Comparison of ENCODE assay signal across 20 mouse cellular contexts in genomic region chr3:108751691-108752090, GRCm38 (mm10). TPM values are rescaled to one million over a fixed set of nuclear protein-coding genes. Genes with fewer than 3 reads are reported as not detected.
DNase-seq lines count a peak whose midpoint lies in the region; ATAC-seq and TF ChIP-seq lines count a peak whose summit lies in the region.
"Had no signal": no experiment of that assay in that cellular context is flagged by ENCODE, and none has a peak within 500 bp of the region (broad histone marks: within the 10 kb centered on the region; RNA-seq: fewer than 3 reads in every experiment).

No protein-coding gene starts in this region.

- no peaks in the 10 kb centered on the region for H3K27me3 ChIP-seq in stomach, embryonic 15.5 days (replicated peaks)
- H3K27me3 ChIP-seq in stomach, postnatal 0 days (ENCODE audit: control insufficient read depth, insufficient read depth, low read length) = 0 out of 2 replicates have a peak, but pooled peaks cover 3% of the 10 kb centered on the region
- no peaks in the 10 kb centered on the region for H3K27me3 ChIP-seq in limb, embryonic 10.5 days (ENCODE audit: low read depth, poor library complexity, severe bottlenecking)
- no peaks in the 10 kb centered on the region for H3K27me3 ChIP-seq in liver, embryonic 14.5 days (ENCODE audit: control insufficient read depth, insufficient read depth, low read length)
- no peaks in the 10 kb centered on the region for H3K27me3 ChIP-seq in midbrain, embryonic 10.5 days (ENCODE audit: low read depth, poor library complexity, severe bottlenecking)
- H3K27me3 ChIP-seq: neural tube, embryonic 13.5 days had no signal

- WGBS in stomach, embryonic 15.5 days = 73% methylated on average over 6 of the region's 6 CpGs
- WGBS in stomach, postnatal 0 days = 78% methylated on average over 6 of the region's 6 CpGs
- WGBS in limb, embryonic 10.5 days = 88% methylated on average over 6 of the region's 6 CpGs
- 19% methylated on average over 6 of the region's 6 CpGs for WGBS in liver, embryonic 14.5 days (ENCODE audit: insufficient replicate concordance)
- WGBS in midbrain, embryonic 10.5 days = 86% methylated on average over 6 of the region's 6 CpGs

- no peaks in the 10 kb centered on the region for H3K36me3 ChIP-seq in stomach, embryonic 15.5 days
- no peaks in the 10 kb centered on the region for H3K36me3 ChIP-seq in stomach, postnatal 0 days (ENCODE audit: control insufficient read depth, insufficient read depth, low read length)
- H3K36me3 ChIP-seq in limb, embryonic 10.5 days = no peaks in the 10 kb centered on the region
- H3K36me3 ChIP-seq in liver, embryonic 14.5 days (replicated peaks; ENCODE audit: control insufficient read depth, insufficient read depth, low read depth) = no peaks in the 10 kb centered on the region
- H3K36me3 ChIP-seq in midbrain, embryonic 10.5 days = no peaks in the 10 kb centered on the region
- H3K36me3 ChIP-seq: heart, embryonic 10.5 days; neural tube, embryonic 13.5 days had no signal

- no peak overlapping the region for H3K4me3 ChIP-seq in stomach, embryonic 15.5 days (replicated peaks)
- no peak overlapping the region for H3K4me3 ChIP-seq in stomach, postnatal 0 days (ENCODE audit: low read depth, low read length)
- no peak overlapping the region for H3K4me3 ChIP-seq in limb, embryonic 10.5 days
- H3K4me3 ChIP-seq in liver, embryonic 14.5 days (ENCODE audit: insufficient read depth in 1 of 2, low read depth in 2 of 2, low read length in 2 of 2) = peak overlapping the region; percentile 28 to 42; a peak in 3 of 4 replicates
- H3K4me3 ChIP-seq in midbrain, embryonic 10.5 days = no peak overlapping the region
- H3K4me3 ChIP-seq: heart, embryonic 10.5 days; neural tube, embryonic 13.5 days had no signal

- no peak for DNase-seq in stomach, postnatal 0 days (ENCODE audit: low spot score)
- no peak for DNase-seq in limb, embryonic 10.5 days (ENCODE audit: low spot score)
- peak; percentile 58 to 64 (median 61) for DNase-seq in liver, embryonic 14.5 days (ENCODE audit: low read depth in 3 of 3, low spot score in 3 of 3)
- no peak for DNase-seq in left cerebral cortex, adult 18-20 months (ENCODE audit: low spot score in 2 of 2)
- no peak for DNase-seq in ovary, postnatal 10 days (ENCODE audit: low spot score)
- DNase-seq in midbrain, embryonic 10.5 days (ENCODE audit: low spot score) = no peak
- DNase-seq: cerebellum, adult 18-20 months; gastrocnemius, postnatal 25 days; heart, postnatal 36 days; lung, adult 2 months; right cerebral cortex, postnatal 4 days; thymus, postnatal 25 days had no signal

- no peak overlapping the region for H3K9ac ChIP-seq in stomach, embryonic 15.5 days
- H3K9ac ChIP-seq in stomach, postnatal 0 days (ENCODE audit: low read length) = no peak overlapping the region
- peak overlapping the region; percentile 23 for H3K9ac ChIP-seq in liver, embryonic 14.5 days (replicated peaks)
- H3K9ac ChIP-seq: neural tube, embryonic 13.5 days had no signal

- TF ChIP-seq CTCF in stomach, postnatal 0 days (IDR thresholded peaks at IDR 0.05; ENCODE audit: low read depth) = no peak
- TF ChIP-seq CTCF in liver, embryonic 14.5 days (IDR thresholded peaks at IDR 0.05; ENCODE audit: low read depth) = no peak

- no peaks in the 10 kb centered on the region for H3K4me1 ChIP-seq in stomach, embryonic 15.5 days
- H3K4me1 ChIP-seq in stomach, postnatal 0 days (replicated peaks; ENCODE audit: control insufficient read depth, insufficient read depth) = no peaks in the 10 kb centered on the region
- peaks cover 10% of the 10 kb centered on the region for H3K4me1 ChIP-seq in limb, embryonic 10.5 days
- peaks cover 49 to 51% of the 10 kb centered on the region in 2 experiments for H3K4me1 ChIP-seq in liver, embryonic 14.5 days (replicated peaks; ENCODE audit: control insufficient read depth in 2 of 2, insufficient read depth in 2 of 2, low read length in 1 of 2)
- no peaks in the 10 kb centered on the region for H3K4me1 ChIP-seq in midbrain, embryonic 10.5 days
- H3K4me1 ChIP-seq: heart, embryonic 10.5 days; neural tube, embryonic 13.5 days had no signal

- no peak for TF ChIP-seq EP300 in stomach, postnatal 0 days (optimal IDR thresholded peaks at IDR 0.05)
- TF ChIP-seq EP300 in liver, embryonic 14.5 days (IDR thresholded peaks at IDR 0.05; ENCODE audit: low read depth) = peak; percentile 92

- ATAC-seq in stomach, embryonic 15.5 days (ENCODE audit: insufficient read depth, low FRiP score, low read depth) = peak; percentile 60; the same call in 1 of the 2 replicates
- no peak for ATAC-seq in stomach, postnatal 0 days (ENCODE audit: low FRiP score, low TSS enrichment)
- peak; percentile 84 for ATAC-seq in liver, embryonic 14.5 days (ENCODE audit: insufficient read depth)
- ATAC-seq: hindbrain, postnatal 0 days had no signal

- H3K4me2 ChIP-seq in stomach, embryonic 15.5 days = no peak overlapping the region
- no peak overlapping the region for H3K4me2 ChIP-seq in stomach, postnatal 0 days (replicated peaks; ENCODE audit: low read depth)
- H3K4me2 ChIP-seq in liver, embryonic 14.5 days (ENCODE audit: low read depth) = peak overlapping the region; percentile 61
- H3K4me2 ChIP-seq: neural tube, embryonic 13.5 days had no signal

- H3K27ac ChIP-seq in stomach, embryonic 15.5 days = no peak overlapping the region
- H3K27ac ChIP-seq in stomach, postnatal 0 days (replicated peaks) = no peak overlapping the region
- H3K27ac ChIP-seq in limb, embryonic 10.5 days = peak overlapping the region; percentile 21; the same call in 1 of the 2 replicates
- H3K27ac ChIP-seq in liver, embryonic 14.5 days = peak overlapping the region; percentile 79
- no peak overlapping the region for H3K27ac ChIP-seq in midbrain, embryonic 10.5 days (replicated peaks)
- H3K27ac ChIP-seq: heart, embryonic 10.5 days; hindbrain, postnatal 0 days; neural tube, embryonic 13.5 days had no signal

- no peaks in the 10 kb centered on the region for H3K9me3 ChIP-seq in stomach, embryonic 15.5 days
- no peaks in the 10 kb centered on the region for H3K9me3 ChIP-seq in stomach, postnatal 0 days (ENCODE audit: control insufficient read depth, low read length)
- H3K9me3 ChIP-seq in limb, embryonic 10.5 days (replicated peaks) = no peaks in the 10 kb centered on the region
- H3K9me3 ChIP-seq in liver, embryonic 14.5 days (ENCODE audit: control insufficient read depth, low read length) = no peaks in the 10 kb centered on the region
- H3K9me3 ChIP-seq in midbrain, embryonic 10.5 days (replicated peaks) = no peaks in the 10 kb centered on the region
- H3K9me3 ChIP-seq: heart, embryonic 10.5 days; neural tube, embryonic 13.5 days had no signal

RNA-seq across cellular contexts. Expression of gene Aknad1, which starts 12.2 kb away (rescaled TPM):
- 0.17 and 0.32 TPM in 2 replicates for polyA plus RNA-seq in stomach, embryonic 15.5 days (2015; fragmentation: Nextera tagmentation; extraction: Ambion mirVana)
- polyA plus RNA-seq in stomach, postnatal 0 days (2015; fragmentation: Nextera tagmentation; extraction: Ambion mirVana) = 0.30 and 0.85 TPM in 2 replicates
- 0.10 TPM in 1 of 2 replicates, not detected in the other for polyA plus RNA-seq in limb, embryonic 10.5 days (2016; fragmentation: Nextera tagmentation; extraction: Ambion mirVana)
- polyA plus RNA-seq in liver, embryonic 14.5 days (2012; rRNA removed) = 0.70 and 0.88 TPM in 2 replicates
- 0.30 and 0.53 TPM in 2 replicates for polyA plus RNA-seq in liver, embryonic 14.5 days (2014; fragmentation: Nextera tagmentation; extraction: Ambion mirVana)
- under 1 TPM in 1 of 2 experiments, not detected in 1; 0.12 TPM for total RNA-seq in left cerebral cortex, adult 18-20 months (2021)
- polyA plus RNA-seq in midbrain, embryonic 10.5 days (2016; fragmentation: Nextera tagmentation; extraction: Ambion mirVana) = not detected in 2 replicates
- total RNA-seq: adrenal gland, adult 18-20 months; ES-E14; heart, postnatal 36 days; hindbrain, postnatal 0 days; layer of hippocampus, adult 8-10 months had no signal
- polyA plus RNA-seq: heart, embryonic 10.5 days; hindbrain, postnatal 0 days; kidney, embryonic 14.5 days; neural tube, embryonic 13.5 days had no signal

RNA-seq across cellular contexts. Expression of gene Gpsm2, which starts 29.6 kb away (rescaled TPM):
- polyA plus RNA-seq in stomach, embryonic 15.5 days (2015; fragmentation: Nextera tagmentation; extraction: Ambion mirVana) = 46.2 and 54.5 TPM in 2 replicates
- 31.1 and 32.0 TPM in 2 replicates for polyA plus RNA-seq in stomach, postnatal 0 days (2015; fragmentation: Nextera tagmentation; extraction: Ambion mirVana)
- 73.9 and 85.3 TPM in 2 replicates for polyA plus RNA-seq in limb, embryonic 10.5 days (2016; fragmentation: Nextera tagmentation; extraction: Ambion mirVana)
- 10.3 and 20.1 TPM in 2 replicates for polyA plus RNA-seq in liver, embryonic 14.5 days (2012; rRNA removed)
- polyA plus RNA-seq in liver, embryonic 14.5 days (2014; fragmentation: Nextera tagmentation; extraction: Ambion mirVana) = 48.6 and 49.4 TPM in 2 replicates
- total RNA-seq in left cerebral cortex, adult 18-20 months (2021) = 10 to 100 TPM; 14.7 to 18.8 TPM
- 90.8 and 100 TPM in 2 replicates for polyA plus RNA-seq in midbrain, embryonic 10.5 days (2016; fragmentation: Nextera tagmentation; extraction: Ambion mirVana)

Comparison
In these comparisons a context has a peak if more than half of its experiments do, and no peak if none do; other contexts are left out.
1. H3K27ac ChIP-seq: peak in limb, embryonic 10.5 days (single experiment) and liver, embryonic 14.5 days (single experiment); none in stomach, embryonic 15.5 days (single experiment), stomach, postnatal 0 days (single experiment) and midbrain, embryonic 10.5 days (single experiment).
2. H3K4me3 ChIP-seq: peak in liver, embryonic 14.5 days (2 of 2); none in stomach, embryonic 15.5 days (single experiment), stomach, postnatal 0 days (single experiment), limb, embryonic 10.5 days (single experiment) and midbrain, embryonic 10.5 days (single experiment).
3. DNase-seq: peak in liver, embryonic 14.5 days (3 of 3); none in stomach, postnatal 0 days (single experiment), limb, embryonic 10.5 days (single experiment), left cerebral cortex, adult 18-20 months (0 of 2), ovary, postnatal 10 days (single experiment) and midbrain, embryonic 10.5 days (single experiment).